Mouse (Mus musculus): ENCODE data around the gene Sugt1.
A peak's percentile ranks its signal among the peaks of the same experiment; 100 is the strongest.

The Sugt1 gene

GRCm38 (mm10) chr14:79587139-79587851, at the start of gene Sugt1:
Gene Sugt1 (plus strand): TSS chr14:79587691.
- DNase-seq (ENCODE audit: low read depth, low spot score), result peak; percentile 98

GRCm38 (mm10) chr14:79537921-79538320, 49.6 kb upstream of the Sugt1 start:
- no peak for DNase-seq (ENCODE audit: low read depth, low spot score)

DNA sequence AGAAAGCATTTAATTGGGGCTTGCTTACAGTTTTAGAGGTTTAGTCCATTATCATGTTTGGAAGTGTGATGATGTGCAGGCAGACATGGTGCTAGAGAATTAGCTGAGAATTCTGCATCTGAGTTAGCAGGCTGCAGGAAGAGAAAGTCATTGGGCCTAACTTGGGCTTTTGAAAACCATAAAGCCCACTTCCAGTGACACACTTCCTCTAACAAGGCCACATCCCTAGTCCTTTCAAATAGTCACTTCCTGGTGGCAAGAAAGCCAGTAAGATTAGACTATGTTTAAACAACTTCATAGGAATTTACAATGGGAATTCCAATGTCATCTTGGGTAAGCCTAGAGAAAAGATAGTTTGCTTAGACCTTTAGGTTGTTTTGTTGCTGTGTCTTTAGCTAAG, 45.9 kb upstream of the Sugt1 start:
- DNase-seq (ENCODE audit: low read depth, low spot score), result no peak

DNA sequence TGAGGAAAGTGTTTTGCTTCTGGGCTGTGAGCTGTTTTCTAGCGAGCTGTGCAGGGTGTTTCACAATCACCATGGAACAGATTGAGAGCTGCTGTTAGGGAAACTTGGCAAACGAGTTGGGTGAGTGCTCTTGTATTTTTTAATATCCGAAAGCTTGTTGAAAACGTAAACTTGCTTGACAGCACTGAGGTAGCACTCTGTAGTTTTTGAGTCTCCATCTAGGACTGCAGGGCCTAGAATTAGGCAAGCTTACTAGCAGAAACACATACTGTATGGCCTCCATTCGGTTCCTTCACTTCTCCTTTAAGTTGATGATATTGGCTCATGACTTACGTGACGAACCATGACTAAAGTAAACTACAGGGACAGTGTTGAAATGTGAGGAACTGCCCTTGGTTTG, 38.1 kb upstream of the Sugt1 start:
- no peak for DNase-seq (ENCODE audit: low read depth, low spot score)

- no peak for DNase-seq (ENCODE audit: low read depth, low spot score)
Measured at GRCm38 (mm10) chr14:79551929-79552328, 35.6 kb upstream of the Sugt1 start.

DNA sequence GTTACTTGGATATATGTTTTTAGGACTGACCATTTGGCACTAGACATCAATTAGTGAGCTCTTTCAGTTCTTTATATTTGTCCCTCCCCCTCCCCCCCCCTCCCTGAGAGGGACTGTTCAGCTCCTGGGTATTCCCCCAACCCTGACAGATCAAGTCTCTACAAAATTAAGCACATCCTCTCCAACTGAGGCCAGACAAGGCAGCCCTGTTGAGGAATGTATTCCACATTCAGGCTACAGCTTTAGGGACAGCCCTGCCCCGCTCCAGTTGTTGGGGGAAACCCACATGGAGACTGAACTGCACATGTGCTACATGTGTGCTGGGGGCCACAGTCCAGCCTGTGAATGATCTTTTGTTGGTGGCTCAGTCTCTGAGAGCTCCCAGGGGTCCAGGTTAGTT, 34.6 kb upstream of the Sugt1 start:
- DNase-seq (ENCODE audit: low read depth, low spot score), result peak; percentile 50

GRCm38 (mm10) chr14:79557796-79558195, 29.7 kb upstream of the Sugt1 start:
- no peak for DNase-seq (ENCODE audit: low read depth, low spot score)

GRCm38 (mm10) chr14:79562745-79563144, 24.7 kb upstream of the Sugt1 start:
- DNase-seq (ENCODE audit: low read depth, low spot score), result peak; percentile 82

DNA sequence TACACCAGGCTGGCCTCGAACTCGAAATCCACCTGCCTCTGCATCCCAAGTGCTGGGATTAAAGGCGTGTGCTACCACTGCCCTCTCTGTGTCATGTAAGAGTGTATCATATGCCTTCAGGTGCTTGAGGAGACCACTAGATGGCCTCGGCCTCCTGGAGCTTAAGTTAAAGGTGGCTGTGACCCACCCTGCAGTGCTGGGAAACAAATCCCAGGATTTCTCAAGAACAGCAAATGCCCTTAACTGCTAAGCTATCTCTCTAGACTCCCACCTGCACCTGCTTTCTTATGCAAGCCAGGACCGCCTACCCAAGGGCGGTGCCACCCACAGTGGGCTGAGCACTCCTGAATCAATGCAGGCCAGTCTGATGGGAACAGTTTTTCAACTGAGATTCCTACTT, 22.7 kb upstream of the Sugt1 start:
- DNase-seq (ENCODE audit: low read depth, low spot score), result peak; percentile 34

DNA sequence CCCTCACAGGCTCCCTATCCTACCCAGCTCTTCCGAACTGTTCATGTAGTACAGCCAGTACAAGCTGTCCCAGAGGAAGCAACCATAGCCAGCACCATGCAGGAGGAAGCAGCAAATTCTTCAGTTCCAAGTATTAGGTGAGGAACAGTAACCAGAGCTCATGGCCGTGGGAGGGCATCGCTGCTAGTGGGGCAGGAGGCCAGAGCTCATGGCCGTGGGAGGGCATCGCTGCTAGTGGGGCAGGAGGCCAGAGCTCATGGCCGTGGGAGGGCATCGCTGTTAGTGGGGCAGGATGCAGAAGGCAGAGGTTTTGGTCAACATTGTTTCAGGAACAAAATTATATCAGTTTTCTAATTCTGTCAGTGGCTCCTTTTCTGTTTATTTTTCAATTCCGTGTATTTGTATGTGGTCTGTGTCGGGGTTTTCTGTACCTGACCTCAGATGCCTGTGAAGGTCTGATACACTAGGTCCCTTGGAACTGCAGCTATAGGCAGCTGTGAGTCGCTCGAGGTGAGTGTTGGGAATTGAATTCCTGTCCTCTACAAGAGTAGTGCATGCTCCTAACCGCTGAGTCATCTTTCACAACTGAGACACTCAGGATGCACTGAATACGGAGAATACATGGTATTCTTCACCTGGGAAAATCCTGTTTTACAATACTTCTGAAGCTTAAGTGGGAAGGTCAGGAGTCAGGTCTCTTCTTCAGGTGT, 13.9 kb upstream of the Sugt1 start:
- no peak for DNase-seq (ENCODE audit: low read depth, low spot score)

DNA sequence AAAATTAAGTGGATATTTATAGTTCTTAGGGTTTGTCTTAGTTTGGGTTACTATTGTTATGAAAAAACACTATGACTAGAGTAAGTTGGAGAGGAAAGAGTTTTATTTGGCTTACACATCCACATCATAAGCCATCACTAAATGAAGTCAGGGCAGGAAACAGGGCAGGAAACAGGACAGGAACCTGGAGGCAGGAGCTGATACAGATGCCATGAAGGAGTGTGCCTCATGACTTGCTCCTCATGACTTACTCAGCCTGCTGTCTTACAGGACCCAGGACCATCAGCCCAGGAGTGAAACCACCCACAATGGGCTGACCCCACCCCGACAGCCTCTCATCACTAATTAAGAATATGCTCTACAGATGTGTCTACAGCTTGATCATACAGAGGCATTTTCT, 13.1 kb upstream of the Sugt1 start:
- DNase-seq (ENCODE audit: low read depth, low spot score), result no peak

GRCm38 (mm10) chr14:79583526-79584245, 3.8 kb upstream of the Sugt1 start:
- no peak for DNase-seq (ENCODE audit: low read depth, low spot score)

- no peak for DNase-seq (ENCODE audit: low read depth, low spot score)
Measured at GRCm38 (mm10) chr14:79586499-79587138, 872 bp upstream of the Sugt1 start.

- no peak for DNase-seq (ENCODE audit: low read depth, low spot score)
Measured at GRCm38 (mm10) chr14:79587852-79588229, 350 bp downstream of the Sugt1 start.

- no peak for DNase-seq (ENCODE audit: low read depth, low spot score)
Measured at GRCm38 (mm10) chr14:79588534-79588951, 1.1 kb downstream of the Sugt1 start.

- DNase-seq (ENCODE audit: low read depth, low spot score), result no peak
Measured at GRCm38 (mm10) chr14:79589401-79589800, 1.9 kb downstream of the Sugt1 start.

DNA sequence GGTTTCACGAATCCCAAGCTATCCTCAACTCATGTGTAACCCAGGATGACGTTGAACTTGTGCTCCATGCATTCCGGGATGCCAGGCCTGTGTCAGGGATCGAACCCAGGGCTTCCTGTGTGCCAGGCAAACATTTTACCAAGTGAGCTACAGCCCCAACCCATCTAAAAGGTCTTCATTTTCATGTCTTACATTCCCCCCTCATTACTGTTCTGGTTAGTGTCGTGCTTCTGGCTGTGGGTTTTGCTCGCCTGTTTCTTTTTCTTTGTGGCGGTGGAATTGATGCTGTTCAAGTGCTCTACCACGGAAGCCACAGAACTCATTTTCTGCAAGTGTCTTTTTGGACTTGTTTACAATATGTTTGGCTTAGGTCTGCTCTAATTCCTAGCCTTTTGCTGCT, 3.4 kb downstream of the Sugt1 start:
- DNase-seq (ENCODE audit: low read depth, low spot score), result no peak

DNA sequence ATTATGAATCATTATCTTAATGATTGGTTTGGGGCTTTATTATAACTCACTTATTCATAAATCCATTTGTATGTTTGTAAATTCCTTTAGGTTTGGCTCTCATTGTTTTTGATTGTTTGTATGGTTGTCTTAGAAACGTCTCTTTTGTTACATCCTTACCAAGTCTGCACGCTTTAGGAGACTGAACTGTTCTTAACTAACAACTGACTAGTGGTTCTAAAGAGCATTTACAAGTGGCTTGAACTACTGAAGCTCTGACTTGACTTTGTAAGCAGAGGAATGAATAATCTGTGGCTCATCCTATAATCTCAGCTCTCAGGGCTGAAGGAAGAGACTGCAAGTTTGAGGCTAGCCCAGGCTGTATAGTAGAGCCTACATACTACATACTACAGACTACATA, 4.1 kb downstream of the Sugt1 start:
- DNase-seq (ENCODE audit: low read depth, low spot score), result no peak

DNA sequence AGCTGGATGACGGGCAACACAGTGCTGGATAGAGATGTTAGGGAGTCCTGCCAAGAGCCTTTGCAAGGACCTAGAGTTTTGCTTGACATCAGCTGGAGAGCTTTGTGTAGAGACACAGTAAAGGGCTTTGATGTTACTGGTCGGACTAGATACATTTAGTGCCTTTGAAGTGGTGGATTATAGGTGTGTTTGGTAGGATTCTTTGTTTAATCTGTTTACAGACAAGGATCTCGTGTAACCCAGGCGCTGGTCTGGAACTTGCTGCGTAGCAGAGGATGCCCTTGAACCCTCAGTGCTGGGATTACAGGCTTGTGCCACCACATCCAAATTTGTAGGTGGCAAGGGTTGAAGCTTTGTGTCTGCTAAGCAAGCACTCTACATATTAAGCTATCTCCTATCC, 6.6 kb downstream of the Sugt1 start:
- no peak for DNase-seq (ENCODE audit: low read depth, low spot score)

- no peak for DNase-seq (ENCODE audit: low read depth, low spot score)
Measured at GRCm38 (mm10) chr14:79596602-79597001, 9.1 kb downstream of the Sugt1 start.

DNA sequence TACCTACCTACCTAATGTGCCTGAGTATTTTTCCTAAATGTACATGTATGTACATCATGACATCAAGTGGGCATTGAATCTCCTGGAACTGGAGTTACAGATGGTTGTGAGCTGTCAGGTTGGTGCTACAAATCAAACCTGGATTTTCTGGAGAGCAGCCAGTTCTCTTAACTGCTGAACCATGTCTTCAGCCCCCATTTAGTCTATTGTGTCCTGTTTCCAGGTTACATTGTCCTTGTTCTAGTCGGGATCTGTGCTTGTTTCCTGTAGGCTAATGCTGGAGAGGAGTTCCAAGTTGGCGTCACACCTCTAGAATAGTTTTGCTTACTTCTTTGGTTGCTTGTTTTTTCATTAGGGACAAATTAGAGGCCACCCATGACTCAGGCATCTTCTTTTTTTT, 18.4 kb downstream of the Sugt1 start:
- DNase-seq (ENCODE audit: low read depth, low spot score), result no peak

- no peak for DNase-seq (ENCODE audit: low read depth, low spot score)
Measured at GRCm38 (mm10) chr14:79606392-79606791, 18.9 kb downstream of the Sugt1 start.
